Mouse (Mus musculus): ENCODE results near the gene Yaf2.

DNA sequence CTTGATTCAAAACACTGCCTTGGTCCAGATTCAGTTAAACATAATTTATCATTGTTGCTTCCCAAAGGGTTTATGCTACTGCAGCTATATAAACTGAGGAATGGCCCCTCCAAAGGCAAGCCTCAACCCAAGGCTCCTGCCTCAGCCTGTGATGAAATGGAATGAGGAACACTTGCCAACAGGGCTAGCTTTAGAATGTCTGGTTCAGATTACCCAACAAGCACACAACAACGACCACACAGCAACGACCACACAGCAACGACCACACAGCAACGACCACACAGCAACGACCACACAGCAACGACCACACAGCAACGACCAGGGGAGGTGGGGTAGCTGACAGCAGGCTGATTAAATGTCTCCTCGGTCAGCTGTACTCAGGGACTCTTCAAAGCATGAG, 76.8 kb downstream of the Yaf2 start:
- TF ChIP-seq CTCF (IDR thresholded peaks at IDR 0.05; ENCODE audit: control insufficient read depth, insufficient read depth, low read length) (no peak), POLR2A (IDR thresholded peaks at IDR 0.05; ENCODE audit: borderline replicate concordance, control insufficient read depth, low read depth, low read length) (no peak)
